Mouse (Mus musculus) frontal cortex, postnatal 36 days (tissue): ENCODE data around the gene Slc48a1.

ENCODE experiments used
- DNase-seq, 2 experiments: peaks; one replicate each; pipeline ENCODE4 v3.0.0; 2022; ENCODE audit warnings: low spot score in 2 of 2

Gene Slc48a1

GRCm38 (mm10) chr15:97778311-97779098 lies at the start of gene Slc48a1:
Gene Slc48a1 (plus strand): TSS chr15:97778520.
- no peak for DNase-seq

GRCm38 (mm10) chr15:97728804-97729203 lies 49.5 kb upstream of the Slc48a1 start:
- peak in 1 of 2 experiments; percentile 34 for DNase-seq

GRCm38 (mm10) chr15:97730365-97730764 lies 48.0 kb upstream of the Slc48a1 start:
- DNase-seq, result no peak

GRCm38 (mm10) chr15:97731111-97731510 lies 47.2 kb upstream of the Slc48a1 start, which contains the start of gene Endou:
Gene Endou (minus strand): TSS chr15:97731339.
- DNase-seq, result no peak

- no peak for DNase-seq
Observed at GRCm38 (mm10) chr15:97731988-97732387, 46.3 kb upstream of the Slc48a1 start.

- DNase-seq, result no peak
Observed at GRCm38 (mm10) chr15:97738923-97739322, 39.4 kb upstream of the Slc48a1 start.

- no peak for DNase-seq
Observed at GRCm38 (mm10) chr15:97740283-97740732, 38.0 kb upstream of the Slc48a1 start.

GRCm38 (mm10) chr15:97741662-97742061 lies 36.7 kb upstream of the Slc48a1 start:
- DNase-seq, result no peak

GRCm38 (mm10) chr15:97742074-97742473 lies 36.2 kb upstream of the Slc48a1 start:
- DNase-seq, result no peak

- DNase-seq, result no peak
Observed at GRCm38 (mm10) chr15:97742600-97742999, 35.7 kb upstream of the Slc48a1 start.

- no peak for DNase-seq
Observed at GRCm38 (mm10) chr15:97743210-97743609, 35.1 kb upstream of the Slc48a1 start.

GRCm38 (mm10) chr15:97743961-97744525 lies 34.3 kb upstream of the Slc48a1 start:
- DNase-seq, result no peak

- DNase-seq, result no peak
Observed at GRCm38 (mm10) chr15:97744930-97745329, 33.4 kb upstream of the Slc48a1 start.

GRCm38 (mm10) chr15:97745331-97745730 lies 33.0 kb upstream of the Slc48a1 start:
- no peak for DNase-seq

GRCm38 (mm10) chr15:97746278-97746677 lies 32.0 kb upstream of the Slc48a1 start:
- DNase-seq, result no peak

GRCm38 (mm10) chr15:97746748-97747147 lies 31.6 kb upstream of the Slc48a1 start:
- DNase-seq, result no peak

- no peak for DNase-seq
Observed at GRCm38 (mm10) chr15:97747486-97747885, 30.8 kb upstream of the Slc48a1 start.

- DNase-seq, result no peak
Observed at GRCm38 (mm10) chr15:97748309-97748708, 30.0 kb upstream of the Slc48a1 start.

GRCm38 (mm10) chr15:97748964-97749363 lies 29.4 kb upstream of the Slc48a1 start:
- DNase-seq, result no peak

- no peak for DNase-seq
Observed at GRCm38 (mm10) chr15:97749397-97749796, 28.9 kb upstream of the Slc48a1 start.

- DNase-seq, result no peak
Observed at GRCm38 (mm10) chr15:97749841-97750240, 28.5 kb upstream of the Slc48a1 start.

GRCm38 (mm10) chr15:97750697-97751096 lies 27.6 kb upstream of the Slc48a1 start:
- DNase-seq, result peak; percentile 75 to 80

GRCm38 (mm10) chr15:97751676-97752075 lies 26.6 kb upstream of the Slc48a1 start:
- no peak for DNase-seq
